Mouse (Mus musculus) gastrocnemius, adult 2 months (tissue): ENCODE measurements around the gene Wars. TPM values are rescaled to one million over a fixed set of nuclear protein-coding genes. Genes with fewer than 3 reads are reported as not detected.

ENCODE experiments used
- DNase-seq: peaks from one replicate; pipeline ENCODE4 v3.0.0; 2022
- H3K27ac ChIP-seq: fragments of 200-600 bp; 2 replicates; pipeline ENCODE4 v1.8.1; 2022; ENCODE audit warnings: mild to moderate bottlenecking
- H3K4me3 ChIP-seq: fragments of 200-600 bp; 2 replicates; pipeline ENCODE4 v1.8.1; 2022; ENCODE audit warnings: mild to moderate bottlenecking, moderate library complexity
- CTCF ChIP-seq: fragments of 200-600 bp; IDR thresholded peaks from 2 replicates; pipeline ENCODE4 v1.8.1; 2022; ENCODE audit warnings: antibody characterized with exemption, mild to moderate bottlenecking, moderate library complexity
- intact Hi-C: fragments of 180-260 bp; cut with DNase I; formaldehyde crosslinking; loops from one replicate; pipeline ENCODE4 v1.15.1; 2025
- long read RNA-seq, 2 experiments: library from polyadenylated mRNA; stranded (forward); transcript quantifications; one replicate each; pipeline ENCODE4 v2.0.0; 2021
- total RNA-seq, 2 experiments: library from RNA; stranded (reverse); gene quantifications; 2 replicates each; pipeline ENCODE4 v1.2.3; 2021

The Wars gene
- total RNA-seq = 10 to 100 TPM; 28.4 to 29.1 TPM
- long read RNA-seq, experiment 1, transcript Wars-201 (10 exons, 2,831 nt) = major isoform, 81 of 87 reads
- long read RNA-seq, experiment 1, partial matches to known transcripts = 1 of 87 reads
- long read RNA-seq, experiment 1, other reads (novel, unspliced or antisense) = 4 of 87 reads
- long read RNA-seq, experiment 2, transcript Wars-201 (10 exons, 2,831 nt) = major isoform, 80 of 93 reads
- long read RNA-seq, experiment 2, partial matches to known transcripts = 6 of 93 reads
- long read RNA-seq, experiment 2, other reads (novel, unspliced or antisense) = 5 of 93 reads

DNA sequence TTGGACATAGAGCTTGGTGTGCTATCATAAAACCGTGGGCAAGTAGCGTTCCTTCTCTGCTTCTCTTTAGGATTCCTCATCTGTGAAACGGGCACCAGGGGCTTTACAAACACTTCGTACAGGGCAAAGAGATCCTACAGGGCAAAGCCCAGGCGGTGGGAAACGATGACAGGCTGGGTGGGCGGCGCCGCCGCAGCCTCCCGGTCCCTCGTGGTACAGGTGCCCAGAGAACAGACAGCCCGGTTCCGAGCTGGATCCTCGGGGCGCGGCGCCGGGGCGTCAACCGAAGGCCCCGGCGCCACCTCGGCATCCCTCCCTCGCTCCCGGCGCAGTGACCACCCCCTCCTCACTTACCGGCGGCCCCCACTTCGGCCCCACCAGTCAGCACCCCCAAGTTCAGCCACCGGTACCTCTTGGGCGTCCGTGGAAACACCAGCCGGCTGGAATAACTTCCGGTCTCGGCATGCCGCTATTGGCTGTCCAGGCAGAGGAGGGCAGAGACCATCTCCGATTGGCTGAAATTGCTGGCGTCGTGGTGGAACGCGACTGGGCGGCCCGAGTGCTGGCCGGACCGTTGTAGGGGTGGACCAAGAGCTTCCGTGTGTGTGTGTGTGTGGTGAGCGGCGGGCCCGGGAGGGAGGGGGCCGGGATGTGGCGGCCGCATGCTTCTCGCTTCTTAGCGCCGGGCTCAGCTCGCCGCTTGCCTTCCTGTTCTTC lies at the start of gene Wars:
Gene Wars (minus strand): TSS at position 460 of the 717 bp plus-strand sequence.
- DNase-seq = peak; percentile 98
- intact Hi-C loops = no loop called here
- Histone ChIP-seq H3K27ac (peak within 1 kb of the TSS; percentile 91), H3K4me3 (peak within 1 kb of the TSS; percentile 92)
- TF ChIP-seq CTCF = no peak

DNA sequence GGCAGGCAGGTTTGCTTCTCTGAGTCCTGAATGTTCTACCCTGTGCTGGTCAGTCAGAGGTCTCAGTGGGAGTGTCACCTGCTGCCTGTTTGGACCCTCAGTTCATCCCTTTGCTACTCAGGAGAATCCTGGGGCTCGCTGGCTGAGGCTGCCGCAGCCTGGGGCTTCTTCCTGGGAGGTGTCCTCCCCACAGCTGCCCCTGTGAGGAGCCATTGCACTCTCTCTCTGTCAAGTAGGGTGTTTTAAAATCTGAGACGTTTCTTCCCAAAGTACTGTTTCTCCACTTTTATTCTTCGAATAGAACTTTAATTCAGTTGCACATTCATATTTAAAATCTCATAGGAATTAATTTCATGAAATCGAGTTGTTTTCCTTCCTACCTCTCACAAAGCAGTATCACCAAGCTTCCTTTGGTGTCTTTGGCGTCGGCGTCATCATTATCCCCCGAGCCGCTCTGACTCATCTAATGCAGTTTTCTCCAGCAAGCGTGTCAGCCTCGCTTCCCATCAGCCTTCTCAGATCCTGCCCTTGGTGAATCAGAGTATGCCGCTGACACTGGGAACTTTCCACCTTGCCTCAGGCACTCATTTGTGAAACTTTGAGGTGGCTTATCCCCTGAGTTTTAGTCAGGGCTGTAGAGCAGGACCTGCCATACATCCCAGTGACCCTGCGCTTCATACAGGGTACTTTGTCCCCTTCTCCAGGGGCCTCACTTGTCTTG lies 48.4 kb upstream of the Wars start:
- H3K4me3 ChIP-seq = no peak overlapping the region
- TF ChIP-seq CTCF = no peak; the same call in 1 of the 2 replicates
- no peak overlapping the region for H3K27ac ChIP-seq
- DNase-seq = no peak
- intact Hi-C loops = no loop called here

- no peak for DNase-seq
- Histone ChIP-seq H3K4me3 (no peak overlapping the region), H3K27ac (no peak overlapping the region)
- intact Hi-C loops = no loop called here
- TF ChIP-seq CTCF = 0 out of 2 replicates have a peak, but pooled peaks have one; percentile 1
Measured at GRCm38 (mm10) chr12:108941282-108941681, 47.3 kb upstream of the Wars start.

- Histone ChIP-seq H3K4me3 (no peak overlapping the region), H3K27ac (no peak overlapping the region)
- intact Hi-C loops = no loop called here
- TF ChIP-seq CTCF = no peak
- no peak for DNase-seq
Measured at GRCm38 (mm10) chr12:108940255-108940654, 46.3 kb upstream of the Wars start.

- no peak for TF ChIP-seq CTCF
- no peak overlapping the region for H3K27ac ChIP-seq
- intact Hi-C loops = no loop called here
Measured at GRCm38 (mm10) chr12:108939317-108939716, 45.3 kb upstream of the Wars start.

GRCm38 (mm10) chr12:108938844-108939243 lies 44.9 kb upstream of the Wars start:
- no peak overlapping the region for H3K27ac ChIP-seq
- DNase-seq = no peak
- TF ChIP-seq CTCF = no peak
- intact Hi-C loops = no loop called here
- H3K4me3 ChIP-seq = no peak overlapping the region

More at GRCm38 (mm10) chr12:108939317-108939716, 45.3 kb upstream of the Wars start:
- no peak for DNase-seq
- H3K4me3 ChIP-seq = no peak overlapping the region

DNA sequence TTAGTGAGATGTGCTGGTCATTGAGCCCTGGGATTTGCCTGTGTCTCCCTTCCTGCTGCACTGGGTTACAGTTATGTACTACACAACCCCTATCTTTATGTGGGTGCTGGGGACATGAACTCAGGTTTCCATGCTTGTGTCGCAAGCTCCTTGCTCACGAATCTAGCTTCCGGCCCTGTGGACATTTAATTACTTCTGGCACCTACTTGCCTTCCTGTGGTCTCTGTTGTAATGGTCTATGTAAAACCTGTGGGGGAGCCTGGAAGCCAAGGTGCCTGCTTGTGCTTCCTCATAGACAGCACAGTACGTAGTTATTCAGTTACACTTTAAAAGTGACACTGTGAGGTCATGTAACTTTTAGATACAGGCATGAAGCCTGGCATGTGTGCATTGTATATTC lies 43.5 kb upstream of the Wars start:
- DNase-seq = no peak
- peak overlapping the region; percentile 35 for H3K27ac ChIP-seq
- TF ChIP-seq CTCF = no peak
- no peak overlapping the region for H3K4me3 ChIP-seq
- intact Hi-C loops = no loop called here

GRCm38 (mm10) chr12:108936834-108937233 lies 42.9 kb upstream of the Wars start:
- peak; percentile 63 for DNase-seq
- no peak; the same call in 1 of the 2 replicates for TF ChIP-seq CTCF
- H3K4me3 ChIP-seq = peak overlapping the region; percentile 41; the same call in 1 of the 2 replicates
- intact Hi-C loops = no loop called here
- peak overlapping the region; percentile 56 for H3K27ac ChIP-seq

DNA sequence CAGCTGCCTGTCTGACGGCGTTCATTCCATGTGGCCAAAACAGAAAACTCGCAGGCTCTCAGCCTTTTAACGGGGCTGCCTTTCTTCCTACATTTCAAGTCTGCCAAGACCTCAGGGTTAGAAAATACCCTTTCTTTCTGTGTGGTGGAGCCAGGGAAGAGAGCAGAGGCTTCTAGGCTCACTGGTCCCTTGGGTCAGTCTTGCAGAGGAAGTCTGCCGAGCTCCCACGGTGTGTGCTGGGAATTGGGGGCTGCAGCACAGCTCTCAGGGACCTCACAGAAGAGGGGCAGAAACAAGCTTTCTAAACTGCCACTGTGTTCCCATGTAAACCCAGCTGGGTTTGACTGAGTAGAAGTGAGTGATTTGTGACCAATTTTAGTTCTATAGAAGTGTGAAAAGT lies 40.3 kb upstream of the Wars start:
- peak overlapping the region; percentile 46; the same call in 1 of the 2 replicates for H3K27ac ChIP-seq
- intact Hi-C loops = no loop called here
- TF ChIP-seq CTCF = no peak
- no peak for DNase-seq
- no peak overlapping the region for H3K4me3 ChIP-seq

- Histone ChIP-seq H3K27ac (no peak overlapping the region), H3K4me3 (no peak overlapping the region)
- intact Hi-C loops = no loop called here
- no peak for TF ChIP-seq CTCF
- no peak for DNase-seq
Measured at GRCm38 (mm10) chr12:108932113-108932512, 38.1 kb upstream of the Wars start.

DNA sequence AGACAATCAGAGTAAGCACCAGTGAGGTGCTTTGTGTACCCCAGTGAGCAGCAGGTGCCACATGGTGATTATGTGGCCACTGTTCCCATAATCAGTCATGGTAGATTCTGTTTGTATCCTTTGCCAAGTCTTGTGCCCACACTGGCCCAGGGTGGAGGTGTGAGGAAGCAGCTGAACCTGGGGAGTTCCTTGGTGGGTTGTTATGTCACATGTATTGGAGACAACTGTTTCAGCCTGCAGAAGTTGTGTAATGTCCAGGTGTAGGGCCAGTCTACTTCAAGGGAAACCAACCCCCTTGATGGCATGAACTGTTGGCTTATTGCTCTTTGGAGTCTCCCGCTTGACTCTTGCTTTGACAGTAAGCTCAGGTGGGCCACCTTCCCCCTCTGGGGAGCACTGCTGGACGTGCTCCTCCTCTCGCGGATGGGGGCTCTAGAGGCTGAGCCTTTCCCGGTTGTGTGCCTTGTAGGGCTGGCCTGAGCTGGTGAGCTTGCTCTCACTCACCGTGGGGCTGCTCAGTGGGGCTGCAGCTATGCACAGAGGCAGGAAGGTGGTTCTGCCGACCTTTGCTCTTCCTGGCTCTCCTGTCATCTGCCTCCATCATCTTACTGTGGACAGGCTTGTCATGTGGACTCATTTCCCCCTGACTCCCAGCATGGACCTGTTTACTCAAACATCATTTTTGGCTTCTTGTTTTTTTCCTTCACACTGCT lies 37.5 kb upstream of the Wars start:
- intact Hi-C loops = no loop called here

GRCm38 (mm10) chr12:108929475-108929874 lies 35.5 kb upstream of the Wars start:
- TF ChIP-seq CTCF = no peak
- no peak for DNase-seq
- intact Hi-C loops = no loop called here
- no peak overlapping the region for H3K27ac ChIP-seq
- no peak overlapping the region for H3K4me3 ChIP-seq

More for the DNA sequence above, 37.5 kb upstream of the Wars start:
- TF ChIP-seq CTCF = no peak
- Histone ChIP-seq H3K4me3 (no peak overlapping the region), H3K27ac (no peak overlapping the region)
- no peak for DNase-seq

GRCm38 (mm10) chr12:108928249-108928648 lies 34.3 kb upstream of the Wars start:
- H3K27ac ChIP-seq = no peak overlapping the region
- intact Hi-C loops = no loop called here
- no peak for DNase-seq
- no peak overlapping the region for H3K4me3 ChIP-seq
- no peak for TF ChIP-seq CTCF
